Mouse (Mus musculus) intestine, postnatal 0 days (tissue): ENCODE measurements around the gene Gmds. TPM values are rescaled to one million over a fixed set of nuclear protein-coding genes. Genes with fewer than 3 reads are reported as not detected.

Experiments
- ATAC-seq: fragments of 200-750 bp; cut with Nextera tagmentation; 2 replicates; pipeline ENCODE4 v1.8.0; 2017; ENCODE audit warnings: mild to moderate bottlenecking, moderate TSS enrichment, moderate library complexity
- H3K27ac ChIP-seq: fragments of 300-500 bp; sonication (generic); 2 replicates; pipeline ENCODE4 v1.5.1; 2014; ENCODE audit warnings: mild to moderate bottlenecking, low read depth, low read length, moderate library complexity
- H3K27me3 ChIP-seq: fragments of 300-500 bp; sonication (generic); replicated peaks from 2 replicates; pipeline ENCODE4 v1.6.1; 2014; ENCODE audit warnings: low read length, mixed read lengths; ENCODE audit not compliant: control insufficient read depth, insufficient read depth
- H3K36me3 ChIP-seq: fragments of 300-500 bp; sonication (generic); 2 replicates; pipeline ENCODE4 v1.6.1; 2014; ENCODE audit warnings: mild to moderate bottlenecking, moderate library complexity; ENCODE audit not compliant: control insufficient read depth, insufficient read depth
- H3K4me1 ChIP-seq: fragments of 300-500 bp; sonication (generic); replicated peaks from 2 replicates; pipeline ENCODE4 v1.6.1; 2014; ENCODE audit warnings: antibody characterized with exemption, low read length, mixed read lengths; ENCODE audit not compliant: control insufficient read depth, insufficient read depth
- H3K4me2 ChIP-seq: fragments of 300-500 bp; sonication (generic); replicated peaks from 2 replicates; pipeline ENCODE4 v1.6.1; 2014; ENCODE audit warnings: low read depth, mild to moderate bottlenecking, moderate library complexity
- H3K4me3 ChIP-seq: fragments of 300-500 bp; sonication (generic); 2 replicates; pipeline ENCODE4 v1.5.1; 2014; ENCODE audit warnings: low read depth, low read length
- H3K9ac ChIP-seq: fragments of 300-500 bp; sonication (generic); 2 replicates; pipeline ENCODE4 v1.6.1; 2014; ENCODE audit warnings: mild to moderate bottlenecking, low read depth, low read length
- H3K9me3 ChIP-seq: fragments of 300-500 bp; sonication (generic); 2 replicates; pipeline ENCODE4 v1.6.1; 2016; ENCODE audit warnings: mixed run types; ENCODE audit not compliant: control insufficient read depth
- CTCF ChIP-seq: sonication (generic); IDR thresholded peaks from 2 replicates; pipeline ENCODE4 v1.5.1; 2016; ENCODE audit warnings: low read depth, mild to moderate bottlenecking, control low read depth, antibody characterized with exemption, moderate library complexity
- WGBS: fragments of 180-500 bp; shearing (Covaris S2); extraction: QIAGEN DNeasy Blood & Tissue Kit; methylation state at CpG from one replicate; pipeline ENCODE4 v1.1.7; 2014; 5-methylcytosine and 5-hydroxymethylcytosine counted together
- polyA plus RNA-seq: library from polyadenylated mRNA; unstranded; fragments of >200 nt; fragmentation: Nextera tagmentation; extraction: Ambion mirVana; gene quantifications from 2 replicates; pipeline ENCODE4 v1.2.1, GENCODE M21; 2015

The Gmds gene
- polyA plus RNA-seq, 1 experiment from 2014 or later: 126 TPM

- 73% methylated on average over 2 of the region's 2 CpGs for WGBS
- no peak overlapping the region for H3K9ac ChIP-seq
- H3K4me1 ChIP-seq: no peaks in the 10 kb centered on the region
- no peak overlapping the region for H3K27ac ChIP-seq
- ATAC-seq: no peak
- H3K4me3 ChIP-seq: no peak overlapping the region
- H3K27me3 ChIP-seq: no peaks in the 10 kb centered on the region
- no peaks in the 10 kb centered on the region for H3K36me3 ChIP-seq
- no peaks in the 10 kb centered on the region for H3K9me3 ChIP-seq
- TF ChIP-seq CTCF: no peak
- H3K4me2 ChIP-seq: no peak overlapping the region
These were observed 180.3 kb downstream of the Gmds start for GRCm38 (mm10) chr13:32158240-32158639.

GRCm38 (mm10) chr13:32145916-32146315, 192.6 kb downstream of the Gmds start:
- TF ChIP-seq CTCF: no peak
- Histone ChIP-seq H3K27ac (no peak overlapping the region), H3K36me3 (no peaks in the 10 kb centered on the region), H3K9me3 (no peaks in the 10 kb centered on the region), H3K9ac (no peak overlapping the region), H3K4me1 (no peaks in the 10 kb centered on the region), H3K4me3 (no peak overlapping the region), H3K4me2 (no peak overlapping the region), H3K27me3 (no peaks in the 10 kb centered on the region)
- 48% methylated on average over 1 of the region's 1 CpGs for WGBS
- ATAC-seq: no peak

- ATAC-seq: no peak
- WGBS: 74% methylated on average over 2 of the region's 2 CpGs
These were observed 193.4 kb downstream of the Gmds start for GRCm38 (mm10) chr13:32145179-32145578.

GRCm38 (mm10) chr13:32143651-32144050, 194.9 kb downstream of the Gmds start:
- no peak for TF ChIP-seq CTCF
- Histone ChIP-seq H3K4me2 (no peak overlapping the region), H3K9ac (no peak overlapping the region), H3K27me3 (no peaks in the 10 kb centered on the region), H3K4me3 (no peak overlapping the region), H3K36me3 (no peaks in the 10 kb centered on the region), H3K9me3 (no peaks in the 10 kb centered on the region), H3K27ac (no peak overlapping the region), H3K4me1 (no peaks in the 10 kb centered on the region)
- WGBS: 53% methylated on average over 3 of the region's 3 CpGs
- ATAC-seq: no peak

More at GRCm38 (mm10) chr13:32145179-32145578, 193.4 kb downstream of the Gmds start:
- H3K27me3 ChIP-seq: no peaks in the 10 kb centered on the region
- no peak overlapping the region for H3K27ac ChIP-seq
- no peaks in the 10 kb centered on the region for H3K4me1 ChIP-seq
- no peak overlapping the region for H3K4me3 ChIP-seq
- H3K4me2 ChIP-seq: no peak overlapping the region
- no peaks in the 10 kb centered on the region for H3K9me3 ChIP-seq
- H3K36me3 ChIP-seq: no peaks in the 10 kb centered on the region
- H3K9ac ChIP-seq: no peak overlapping the region
- TF ChIP-seq CTCF: no peak

GRCm38 (mm10) chr13:32134663-32135273, 203.8 kb downstream of the Gmds start:
- no peaks in the 10 kb centered on the region for H3K9me3 ChIP-seq
- no peaks in the 10 kb centered on the region for H3K36me3 ChIP-seq
- no peak overlapping the region for H3K4me2 ChIP-seq
- no peaks in the 10 kb centered on the region for H3K4me1 ChIP-seq
- ATAC-seq: no peak
- no peak for TF ChIP-seq CTCF
- H3K27me3 ChIP-seq: no peaks in the 10 kb centered on the region
- 77% methylated on average over 4 of the region's 4 CpGs for WGBS
- H3K4me3 ChIP-seq: no peak overlapping the region
- H3K9ac ChIP-seq: no peak overlapping the region
- no peak overlapping the region for H3K27ac ChIP-seq

- no peak overlapping the region for H3K4me2 ChIP-seq
- no peak overlapping the region for H3K4me3 ChIP-seq
- no peaks in the 10 kb centered on the region for H3K4me1 ChIP-seq
- H3K27ac ChIP-seq: no peak overlapping the region
- WGBS: 58% methylated on average over 1 of the region's 1 CpGs
- H3K36me3 ChIP-seq: no peaks in the 10 kb centered on the region
- TF ChIP-seq CTCF: no peak
- H3K27me3 ChIP-seq: no peaks in the 10 kb centered on the region
- ATAC-seq: no peak
- no peaks in the 10 kb centered on the region for H3K9me3 ChIP-seq
- H3K9ac ChIP-seq: no peak overlapping the region
These were observed 208.6 kb downstream of the Gmds start for GRCm38 (mm10) chr13:32129970-32130369.

- Histone ChIP-seq H3K4me2 (no peak overlapping the region), H3K27me3 (no peaks in the 10 kb centered on the region), H3K4me3 (no peak overlapping the region), H3K9ac (no peak overlapping the region), H3K4me1 (no peaks in the 10 kb centered on the region), H3K9me3 (no peaks in the 10 kb centered on the region), H3K36me3 (no peaks in the 10 kb centered on the region), H3K27ac (no peak overlapping the region)
- WGBS: 31% methylated on average over 1 of the region's 1 CpGs
- ATAC-seq: no peak
- TF ChIP-seq CTCF: no peak
These were observed 220.2 kb downstream of the Gmds start for GRCm38 (mm10) chr13:32118386-32118785.
